Mouse (Mus musculus) CD4-positive, CD25-positive, alpha-beta regulatory T cell, adult 2 months (primary cell): ENCODE data around the gene Cdc14b.
"Not testable (repeated sequence)": the region's sequence is repeated elsewhere in the genome, so short reads cannot be mapped to it uniquely, and the experiment has no call there.

Source experiments
- DNase-seq: peaks from one replicate; pipeline ENCODE4 v3.0.0-alpha.2; 2012; ENCODE audit warnings: low read depth, low spot score

Gene Cdc14b

DNA sequence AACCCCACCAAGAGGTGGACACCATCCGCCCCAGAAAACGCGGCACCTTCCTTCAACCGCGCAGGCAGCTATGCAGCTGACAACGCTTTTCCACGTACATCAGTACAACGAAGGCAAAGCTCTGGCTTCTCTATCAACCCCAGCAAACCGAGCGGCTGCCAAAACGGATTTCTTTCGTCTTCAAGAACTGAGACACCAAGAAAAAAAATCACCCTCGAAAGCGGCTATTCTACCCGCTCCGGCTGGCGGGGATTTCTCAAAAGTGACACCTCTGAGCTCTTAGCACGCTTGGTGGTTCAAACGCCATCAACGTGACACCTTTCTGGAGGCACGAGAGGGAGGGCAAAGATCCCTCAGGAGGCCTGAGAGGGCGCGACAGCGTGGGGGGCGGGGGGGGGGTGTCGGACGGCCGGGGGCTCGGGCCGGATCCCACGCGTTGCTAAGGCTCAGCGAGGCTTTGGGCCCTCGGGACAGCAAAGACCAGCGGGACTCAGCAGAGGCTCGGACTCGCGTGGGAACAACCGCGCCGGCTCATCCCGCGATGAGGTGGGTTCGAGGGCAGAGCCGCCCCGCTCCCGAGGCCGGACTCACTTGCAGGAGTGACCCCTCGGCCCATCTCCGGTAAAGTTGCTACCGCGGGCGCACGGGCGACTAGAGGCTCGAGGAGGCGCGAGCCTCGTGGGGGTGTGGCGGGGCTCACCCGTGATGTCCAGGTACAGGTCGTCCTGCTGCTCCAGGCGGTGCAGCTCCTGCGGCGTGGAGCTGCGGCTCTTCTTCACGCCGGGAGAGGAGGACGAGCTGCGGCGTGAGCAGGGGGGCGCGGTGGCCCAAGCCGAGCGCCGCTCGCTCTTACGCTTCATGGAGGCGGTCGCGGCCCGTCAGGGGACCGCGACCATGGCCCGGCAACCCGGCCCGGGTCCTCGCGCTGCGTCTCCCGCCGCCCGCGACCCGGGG, 922 bp downstream of the Cdc14b start:
- DNase-seq: peak; percentile 52

DNA sequence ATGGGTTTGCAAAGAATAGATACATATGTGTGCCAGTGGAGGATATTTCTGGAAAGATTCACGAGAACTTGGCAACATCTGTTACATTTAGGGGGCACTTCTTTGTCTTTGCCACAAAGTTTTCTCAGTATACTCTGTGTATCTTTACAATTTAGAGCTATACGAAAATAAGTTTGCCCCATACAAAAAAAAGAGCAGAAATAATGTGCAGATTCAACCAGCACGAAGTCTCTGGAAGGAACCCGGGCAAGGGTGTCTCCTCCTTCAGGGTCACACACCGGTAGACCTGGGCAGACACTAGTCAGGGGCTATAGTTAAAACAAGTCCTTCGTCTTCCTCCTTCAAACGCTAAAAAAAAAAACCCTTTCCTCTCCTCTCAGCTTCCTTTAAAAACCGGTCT, 1.7 kb downstream of the Cdc14b start:
- no peak for DNase-seq

GRCm38 (mm10) chr13:64268384-64268783, 6.7 kb downstream of the Cdc14b start:
- no peak for DNase-seq

GRCm38 (mm10) chr13:64267151-64267550, 7.9 kb downstream of the Cdc14b start:
- DNase-seq: no peak

GRCm38 (mm10) chr13:64264586-64264985, 10.5 kb downstream of the Cdc14b start:
- DNase-seq: no peak

- no peak for DNase-seq
Measured at GRCm38 (mm10) chr13:64259903-64260302, 15.2 kb downstream of the Cdc14b start.

- DNase-seq: no peak
Measured at GRCm38 (mm10) chr13:64258516-64258821, 16.6 kb downstream of the Cdc14b start.

DNA sequence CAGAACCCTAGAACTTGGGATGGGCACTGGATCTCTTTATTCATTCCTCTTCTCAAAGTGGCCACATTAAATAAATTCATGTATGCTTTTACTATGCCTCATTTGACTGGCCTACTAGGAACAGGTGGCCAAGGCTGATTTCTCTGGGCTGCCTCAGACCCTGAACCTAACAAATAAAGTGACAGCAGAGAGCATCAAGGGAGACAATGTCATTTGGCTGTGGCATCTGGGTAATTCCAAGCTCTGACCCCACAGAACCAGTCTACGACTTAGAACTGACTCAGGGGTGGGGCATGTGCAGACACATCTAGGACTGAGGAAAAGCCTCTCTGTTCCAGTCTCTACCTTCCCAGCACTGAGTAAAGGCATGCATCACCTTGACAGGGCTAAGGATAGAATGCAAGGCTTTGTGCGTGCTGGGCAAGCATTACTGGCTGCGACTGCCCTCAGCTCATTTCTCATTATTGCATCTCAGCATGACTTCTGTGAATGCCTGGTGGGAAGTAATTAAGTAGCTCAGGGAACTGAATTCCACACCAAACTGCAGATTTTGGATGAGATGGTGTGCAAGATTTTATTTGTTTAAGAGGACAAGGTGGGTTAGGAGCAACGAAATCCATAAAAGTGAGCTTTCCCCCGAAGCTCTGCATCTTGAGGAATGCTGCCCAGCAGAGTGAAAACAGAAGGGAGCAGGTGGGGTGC, 17.1 kb downstream of the Cdc14b start:
- no peak for DNase-seq

DNA sequence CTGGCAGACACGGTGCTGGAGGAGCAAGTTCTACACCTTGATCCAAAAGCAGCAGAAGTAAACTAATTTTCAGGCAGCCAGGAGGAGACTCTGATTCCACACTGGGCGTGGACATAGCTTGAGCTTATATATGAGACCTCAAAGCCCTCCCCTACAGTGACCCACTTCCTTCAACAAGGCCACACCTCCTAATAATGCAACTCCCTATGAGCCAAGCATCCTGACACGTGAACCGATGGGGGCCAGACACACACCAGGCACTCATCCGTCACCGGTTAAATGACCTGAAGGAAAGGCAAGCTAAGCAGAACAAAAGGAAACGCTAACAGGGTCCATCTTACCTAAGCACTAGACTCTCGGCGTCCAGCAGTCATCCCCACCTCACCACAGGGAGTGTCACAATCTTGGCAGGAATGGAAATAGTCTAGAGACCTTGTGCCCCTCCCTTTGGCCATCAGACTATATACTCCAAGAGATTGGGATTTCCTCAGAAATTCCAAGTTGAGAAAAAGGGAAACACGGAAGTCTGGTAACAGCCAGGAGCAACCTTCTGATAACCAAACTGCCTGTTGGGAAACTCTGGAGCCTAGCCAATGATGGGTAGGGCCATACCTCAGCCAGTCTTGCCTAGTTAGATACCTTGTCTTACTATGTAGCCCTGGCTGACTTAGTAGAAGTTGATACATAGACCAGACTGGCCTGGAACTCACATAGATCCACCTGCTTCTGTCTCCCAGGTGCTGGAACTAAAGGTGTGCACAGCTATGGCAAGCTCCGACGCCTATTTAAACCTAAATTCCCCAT, 17.9 kb downstream of the Cdc14b start:
- no peak for DNase-seq

DNA sequence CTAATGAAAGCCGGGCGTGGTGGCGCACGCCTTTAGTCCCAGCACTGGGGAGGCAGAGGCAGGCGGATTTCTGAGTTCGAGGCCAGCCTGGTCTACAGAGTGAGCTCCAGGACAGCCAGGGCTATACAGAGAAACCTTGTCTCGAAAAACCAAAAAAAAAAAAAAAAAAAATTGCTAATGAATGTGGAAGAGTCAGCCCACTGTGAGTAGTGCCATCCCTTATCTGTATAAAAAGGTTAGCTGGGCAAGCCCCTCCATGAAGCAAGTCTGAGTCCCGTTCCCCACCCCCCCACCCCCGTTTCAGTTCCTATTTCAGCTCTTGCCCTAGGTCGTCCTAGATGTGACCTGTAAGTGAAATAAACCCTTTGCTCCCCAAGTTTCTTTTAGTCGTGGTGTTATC, 20.9 kb downstream of the Cdc14b start:
- not testable (repeated sequence) for DNase-seq

DNA sequence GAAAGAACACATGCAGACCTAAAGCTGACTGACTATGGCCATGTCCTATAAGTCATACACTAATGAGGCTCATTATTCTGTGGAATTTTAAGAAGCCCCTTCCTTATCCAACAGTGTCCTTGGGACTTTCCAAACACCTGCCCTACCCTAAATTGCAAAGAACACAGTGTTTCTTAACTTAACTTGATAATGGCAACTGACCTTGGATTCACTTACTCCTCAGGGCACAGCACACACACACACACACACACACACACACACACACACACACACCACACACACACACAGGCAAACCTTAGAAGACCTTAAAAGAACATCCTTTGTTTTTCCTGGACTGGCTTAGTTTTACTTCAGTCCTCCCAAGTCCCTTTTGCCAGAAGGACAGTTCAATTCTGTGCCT, 21.4 kb downstream of the Cdc14b start:
- no peak for DNase-seq

DNA sequence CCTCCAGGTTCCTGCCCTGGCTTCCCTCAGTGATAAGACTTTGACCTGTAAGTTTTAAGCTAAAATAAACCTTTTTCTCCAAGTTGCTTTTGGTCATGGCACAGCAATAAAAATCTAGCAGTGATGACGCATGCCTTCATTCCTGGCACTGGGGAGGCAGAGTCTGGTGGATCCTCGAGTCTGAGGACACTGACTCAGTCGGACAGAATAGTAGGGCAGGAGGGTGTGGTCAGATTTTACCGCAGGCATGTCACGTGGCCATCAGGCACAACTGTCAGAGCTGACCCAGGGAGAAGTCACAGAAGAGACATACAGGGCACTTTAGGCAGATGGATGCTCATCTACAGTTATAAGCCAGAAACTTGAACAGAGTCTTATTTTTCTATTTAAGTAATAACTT, 22.9 kb downstream of the Cdc14b start:
- DNase-seq: peak; percentile 27

DNA sequence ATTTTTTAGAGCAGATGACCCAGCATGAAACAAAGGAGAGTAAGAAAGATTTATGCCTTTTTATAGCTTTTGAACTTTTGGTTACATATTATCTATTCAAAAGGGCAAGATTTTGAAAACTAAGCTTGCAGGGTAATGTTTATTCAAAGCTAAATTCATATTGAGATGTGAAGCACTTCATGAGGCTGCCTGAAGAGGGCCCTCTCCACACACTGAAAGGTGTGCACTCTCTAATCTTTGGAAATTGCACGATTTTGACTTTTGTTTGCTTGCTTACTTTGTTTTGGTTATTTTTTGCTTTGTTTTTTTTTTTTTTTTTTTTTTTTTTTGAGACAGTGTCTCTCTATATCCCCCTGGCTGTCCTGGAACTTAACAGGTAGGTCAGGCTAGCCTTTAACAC, 24.7 kb downstream of the Cdc14b start:
- peak; percentile 78 for DNase-seq

- DNase-seq: peak; percentile 92
Measured at GRCm38 (mm10) chr13:64248775-64249524, 26.1 kb downstream of the Cdc14b start.

GRCm38 (mm10) chr13:64248161-64248774, 26.8 kb downstream of the Cdc14b start:
- peak; percentile 80 for DNase-seq

GRCm38 (mm10) chr13:64246106-64246505, 29.0 kb downstream of the Cdc14b start:
- no peak for DNase-seq

GRCm38 (mm10) chr13:64244685-64245261, 30.3 kb downstream of the Cdc14b start:
- DNase-seq: no peak

GRCm38 (mm10) chr13:64242721-64243120, 32.4 kb downstream of the Cdc14b start:
- DNase-seq: no peak

GRCm38 (mm10) chr13:64240626-64241025, 34.5 kb downstream of the Cdc14b start:
- DNase-seq: peak; percentile 27

DNA sequence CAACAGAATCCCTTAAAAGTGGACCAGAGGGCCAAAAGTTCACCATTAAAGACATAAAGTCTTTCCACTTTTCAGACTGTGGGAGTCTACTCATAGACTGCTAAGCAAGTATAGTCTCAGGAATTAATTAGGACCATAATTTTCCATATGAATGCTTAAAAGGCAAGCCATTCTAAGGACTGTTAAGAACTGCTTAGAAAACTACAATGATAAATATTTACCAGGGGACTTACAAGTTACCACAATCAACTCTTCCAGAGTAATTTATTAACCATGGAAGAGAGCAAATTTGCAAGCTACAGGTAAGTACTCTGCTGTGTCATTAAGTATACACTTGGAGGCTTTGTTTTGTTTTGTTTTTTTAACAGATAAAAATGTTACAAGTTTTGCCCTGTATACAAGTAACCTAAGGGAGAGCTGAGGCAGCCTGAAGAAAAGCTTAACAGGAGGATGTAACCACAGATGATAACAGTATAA, 37.4 kb downstream of the Cdc14b start:
- DNase-seq: no peak
